Mouse (Mus musculus): Measurements from ENCODE around the gene Abca6. TPM values are rescaled to one million over a fixed set of nuclear protein-coding genes. Genes with fewer than 3 reads are reported as not detected.

Abca6 gene
- total RNA-seq, 1 experiment from 2014 or later, result 0.05 TPM

DNA sequence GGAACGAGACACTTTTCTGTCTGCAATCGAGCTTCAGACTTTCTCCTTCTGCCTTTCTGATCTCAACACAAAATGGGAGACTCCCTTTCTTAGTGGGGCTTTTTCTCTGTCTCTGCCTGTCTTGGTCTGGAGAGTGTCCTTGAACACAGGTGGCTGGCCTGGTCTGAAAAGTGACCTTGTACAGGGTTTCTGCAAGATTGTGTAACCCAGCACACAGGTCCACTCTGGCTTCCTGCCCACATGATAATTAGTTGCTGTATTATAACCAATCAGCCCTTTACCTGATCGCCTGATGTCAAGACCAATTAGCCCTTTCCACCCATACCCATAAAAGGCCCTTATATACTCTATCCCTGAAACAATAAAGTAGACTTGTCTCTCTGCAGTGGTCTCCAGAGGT lies 52.7 kb downstream of the Abca6 start:
- no peak for ATAC-seq (replicated peaks; ENCODE audit: low read depth, poor library complexity, severe bottlenecking)

- ATAC-seq (replicated peaks; ENCODE audit: low read depth, poor library complexity, severe bottlenecking), result no peak
Observed at GRCm38 (mm10) chr11:110196561-110197306, 54.8 kb downstream of the Abca6 start.

- ATAC-seq (replicated peaks; ENCODE audit: low read depth, poor library complexity, severe bottlenecking), result no peak
Observed at GRCm38 (mm10) chr11:110195310-110195709, 56.3 kb downstream of the Abca6 start.

DNA sequence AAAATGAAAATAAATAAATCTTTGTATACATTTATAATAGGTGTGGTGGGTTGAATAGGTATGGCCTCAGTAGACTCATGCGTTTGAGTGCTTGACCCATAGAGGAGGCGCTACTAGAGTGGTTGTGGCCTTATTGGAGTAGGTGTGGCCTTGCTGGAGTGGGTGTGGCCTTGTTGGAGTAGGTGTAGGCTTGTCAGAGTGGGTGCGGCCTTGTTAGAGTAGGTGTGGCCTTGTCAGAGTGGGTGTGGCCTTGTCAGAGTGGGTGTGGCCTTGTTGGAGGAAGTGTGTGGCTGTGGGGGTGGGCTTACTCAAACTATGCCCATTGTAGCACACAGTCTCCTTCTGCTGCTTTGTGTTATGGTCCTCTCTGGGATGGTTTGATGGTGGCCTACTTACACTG lies 80.4 kb downstream of the Abca6 start:
- ATAC-seq (replicated peaks; ENCODE audit: low read depth, poor library complexity, severe bottlenecking), result no peak

DNA sequence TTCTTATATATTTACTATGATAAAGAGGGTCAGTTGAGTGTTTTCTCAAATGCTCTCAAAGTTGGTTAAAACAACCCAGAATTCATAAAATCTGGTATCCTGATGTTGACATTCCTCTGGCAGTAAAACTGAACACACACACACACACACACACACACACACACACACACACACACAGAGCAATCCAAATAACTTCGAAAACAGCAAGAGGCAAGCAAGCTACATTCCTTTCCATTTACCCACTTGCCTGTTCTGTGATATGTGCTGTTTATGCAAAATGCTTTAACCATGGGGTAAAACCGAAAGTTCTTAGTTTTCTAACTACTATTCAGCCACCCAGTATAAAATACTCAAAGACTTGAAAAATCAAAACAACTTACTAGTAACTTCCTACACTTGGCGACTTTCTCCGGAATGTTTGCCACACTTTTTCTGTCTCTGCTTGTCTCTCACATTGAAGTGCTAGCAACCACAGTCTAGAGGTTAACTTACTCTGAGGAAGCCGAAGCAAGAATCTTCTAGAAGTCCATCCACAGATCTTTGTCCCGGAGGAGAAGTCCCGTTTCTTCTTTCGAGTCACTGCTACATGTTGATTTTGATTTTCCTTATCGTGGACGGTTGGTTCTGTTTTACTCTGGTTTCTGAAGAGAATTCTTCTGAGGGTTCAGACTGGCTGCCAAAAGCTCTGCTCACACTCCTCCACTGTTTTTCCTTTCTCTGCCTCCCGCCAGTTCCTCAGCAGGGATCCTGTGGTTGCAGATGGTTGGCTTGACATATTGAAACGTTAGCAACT lies 83.9 kb downstream of the Abca6 start, which contains the start of gene Abca9:
Gene Abca9, minus strand, starts transcription at position 738 of the 793 bp plus-strand sequence.
- no peak for ATAC-seq (replicated peaks; ENCODE audit: low read depth, poor library complexity, severe bottlenecking)

- peak; percentile 98 for ATAC-seq (replicated peaks; ENCODE audit: low read depth, poor library complexity, severe bottlenecking)
Observed at GRCm38 (mm10) chr11:110165822-110166221, 85.8 kb downstream of the Abca6 start.

DNA sequence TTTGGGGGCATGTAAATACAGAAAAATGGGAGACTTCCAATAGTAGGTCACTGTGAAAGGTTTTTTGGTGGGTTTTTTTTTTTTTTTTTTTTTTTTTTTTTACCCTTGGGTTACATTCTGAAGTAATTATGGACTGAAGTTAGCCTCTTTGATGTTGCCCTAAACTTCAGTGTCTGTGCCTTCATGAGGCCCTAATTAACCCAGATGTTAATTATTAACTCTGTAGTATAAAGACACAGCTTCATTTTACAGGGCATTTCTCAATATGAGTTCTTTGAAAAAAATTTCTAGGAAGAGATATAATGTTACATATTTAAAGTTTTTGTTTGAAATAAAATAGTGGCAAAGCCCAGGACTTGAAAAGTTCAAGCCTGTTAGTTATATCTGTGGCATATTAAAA lies 86.2 kb downstream of the Abca6 start:
- ATAC-seq (replicated peaks; ENCODE audit: low read depth, poor library complexity, severe bottlenecking), result no peak

DNA sequence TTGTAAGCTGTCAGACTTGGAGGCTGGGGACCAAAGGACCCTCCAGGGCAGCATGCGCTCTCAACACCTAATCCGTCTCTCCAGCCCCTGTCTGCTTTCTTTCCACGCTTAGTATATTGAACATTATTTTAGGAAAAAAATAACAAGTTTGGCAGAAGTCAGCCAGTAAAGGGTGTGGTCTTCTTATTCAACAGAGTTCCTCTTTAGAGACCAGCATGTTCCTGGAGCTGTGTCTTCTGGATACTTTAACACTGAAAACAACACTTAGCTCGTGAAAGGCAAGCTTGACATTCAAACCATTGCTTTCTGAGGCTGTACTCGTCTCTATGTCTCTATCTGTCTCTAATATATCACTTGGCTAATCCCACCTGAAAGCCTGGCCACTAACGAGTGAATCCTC lies 94.5 kb downstream of the Abca6 start:
- no peak for ATAC-seq (replicated peaks; ENCODE audit: low read depth, poor library complexity, severe bottlenecking)

GRCm38 (mm10) chr11:110155985-110156384 lies 95.6 kb downstream of the Abca6 start:
- ATAC-seq (replicated peaks; ENCODE audit: low read depth, poor library complexity, severe bottlenecking), result no peak

DNA sequence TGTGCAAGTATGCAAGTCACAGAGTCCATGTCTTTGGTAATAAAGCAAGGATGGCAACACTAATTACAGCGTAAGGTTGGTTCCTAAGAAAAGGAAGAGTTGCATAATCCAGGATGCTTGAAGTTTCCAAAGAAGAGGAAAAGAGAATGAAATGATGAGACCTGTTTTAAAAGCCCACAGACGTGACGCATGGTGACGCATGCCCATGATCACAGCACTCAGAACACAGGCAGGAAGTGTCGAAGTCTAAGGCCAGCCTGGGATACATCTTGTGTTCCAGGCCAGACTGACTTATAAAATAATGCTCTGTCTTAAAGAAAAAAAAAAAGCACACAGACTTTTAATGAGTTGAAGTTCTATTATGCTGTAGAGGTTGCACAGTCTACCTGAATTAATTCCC lies 103.9 kb downstream of the Abca6 start:
- ATAC-seq (replicated peaks; ENCODE audit: low read depth, poor library complexity, severe bottlenecking), result no peak

DNA sequence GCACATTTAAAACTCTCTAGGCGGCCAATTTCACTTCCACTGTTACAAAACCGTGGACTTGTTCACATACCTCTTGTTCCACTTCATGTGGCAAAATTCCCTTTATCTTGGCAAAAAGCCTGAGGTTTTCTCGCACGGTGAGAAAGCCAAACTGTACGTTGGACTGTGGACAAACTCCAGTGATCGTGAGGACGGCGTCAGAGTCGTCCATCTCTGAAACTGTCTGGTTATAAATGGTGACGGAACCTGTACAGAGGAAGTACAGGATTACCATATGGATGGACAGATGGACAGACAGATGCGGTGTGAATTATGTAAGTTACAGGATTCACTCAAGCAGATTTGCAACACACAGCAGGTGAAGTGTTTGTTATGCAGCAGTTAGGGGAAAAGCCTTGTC lies 106.2 kb downstream of the Abca6 start:
- no peak for ATAC-seq (replicated peaks; ENCODE audit: low read depth, poor library complexity, severe bottlenecking)

- ATAC-seq (replicated peaks; ENCODE audit: low read depth, poor library complexity, severe bottlenecking), result no peak
Observed at GRCm38 (mm10) chr11:110130760-110131159, 120.8 kb downstream of the Abca6 start.

Other genes with a start within 250 kb of the Abca6 start
- not detected in 2 replicates for gene Abca8a, start 155.8 kb downstream of the Abca6 start, total RNA-seq (2017)
- 2.2 and 2.5 TPM in 2 replicates for gene Abca9, start 83.6 kb downstream of the Abca6 start, total RNA-seq (2017)
- gene Abca5, start 85.9 kb upstream of the Abca6 start, total RNA-seq (2017), result 0.49 and 2.7 TPM in 2 replicates
- gene Map2k6, start 147.3 kb upstream of the Abca6 start, total RNA-seq (2017), result 16.0 and 19.9 TPM in 2 replicates